Mouse (Mus musculus): ENCODE results near the gene Tmem121.

GRCm38 (mm10) chr12:113186326-113187010 is 738 bp downstream of the Tmem121 start:
- TF ChIP-seq POLR2AphosphoS2 (IDR thresholded peaks at IDR 0.05; ENCODE audit: insufficient read length, low read depth) (no peak), POLR2A (IDR thresholded peaks at IDR 0.05; ENCODE audit: insufficient read length, low read depth) (no peak), MAX (IDR thresholded peaks at IDR 0.05; ENCODE audit: low read depth) (no peak), CEBPB (IDR thresholded peaks at IDR 0.05; ENCODE audit: insufficient read depth, poor library complexity, severe bottlenecking) (no peak), TCF12 (IDR thresholded peaks at IDR 0.05; ENCODE audit: insufficient read depth, poor library complexity, severe bottlenecking) (no peak), REST (IDR thresholded peaks at IDR 0.05; ENCODE audit: insufficient read depth, insufficient read length) (no peak), USF1 (IDR thresholded peaks at IDR 0.05; ENCODE audit: low read depth) (no peak), E2F4 (IDR thresholded peaks at IDR 0.05; ENCODE audit: insufficient read depth) (no peak), MYOD1 (IDR thresholded peaks at IDR 0.05; ENCODE audit: control insufficient read depth in 1 of 3, insufficient read length in 2 of 3, low read depth in 2 of 3) (no peak), SRF (IDR thresholded peaks at IDR 0.05; ENCODE audit: control insufficient read depth, insufficient read length, low read depth) (no peak), MYOG (IDR thresholded peaks at IDR 0.05; ENCODE audit: control insufficient read depth in 1 of 3, insufficient read depth in 1 of 3, insufficient read length in 2 of 3, low read depth in 2 of 3) (no peak), TCF3 (IDR thresholded peaks at IDR 0.05; ENCODE audit: insufficient read length, low read depth) (no peak)

Data from myocyte (in vitro differentiated cells).